Comparison of ENCODE assay signal across 10 mouse cellular contexts in the genomic region with DNA sequence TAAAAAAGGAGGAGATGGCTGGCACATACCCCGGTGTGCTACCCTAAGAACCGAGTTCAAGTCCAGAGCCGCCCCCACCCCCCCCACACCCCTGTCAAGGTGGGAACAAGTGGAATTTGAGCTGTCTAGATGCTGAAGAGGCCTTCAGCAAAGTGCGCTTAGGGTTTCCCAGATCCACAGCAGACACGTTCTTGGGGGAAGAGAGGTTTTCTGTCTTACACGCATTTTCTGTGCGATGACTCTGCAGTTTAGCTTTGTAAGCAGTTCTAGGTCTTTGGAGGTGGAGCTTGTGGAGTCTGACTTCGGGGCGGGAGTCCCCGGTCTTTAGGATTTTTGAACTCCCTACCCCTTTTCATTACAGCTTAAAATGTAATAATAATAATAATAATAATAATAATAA. TPM values are rescaled to one million over a fixed set of nuclear protein-coding genes. Genes with fewer than 3 reads are reported as not detected.
DNase-seq lines count a peak whose midpoint lies in the region; ATAC-seq and TF ChIP-seq lines count a peak whose summit lies in the region.
"Had no signal": no experiment of that assay in that cellular context is flagged by ENCODE, and none has a peak within 500 bp of the region (broad histone marks: within the 10 kb centered on the region; RNA-seq: fewer than 3 reads in every experiment).

Gene Acp7, minus strand, starts transcription at position 260 of the 400 bp plus-strand sequence.

- no peak within 1 kb of the TSS for H3K27ac ChIP-seq in forebrain, embryonic 10.5 days
- no peak within 1 kb of the TSS for H3K27ac ChIP-seq in intestine, embryonic 16.5 days (ENCODE audit: low read length)
- H3K27ac ChIP-seq in neural tube, embryonic 15.5 days (replicated peaks): no peak within 1 kb of the TSS
- H3K27ac ChIP-seq: liver, embryonic 13.5 days had no signal

- H3K9me3 ChIP-seq in forebrain, embryonic 10.5 days: no peaks in the 10 kb centered on the region
- no peaks in the 10 kb centered on the region for H3K9me3 ChIP-seq in intestine, embryonic 16.5 days (ENCODE audit: control insufficient read depth, low read length)
- H3K9me3 ChIP-seq in neural tube, embryonic 15.5 days (replicated peaks): no peaks in the 10 kb centered on the region
- H3K9me3 ChIP-seq: liver, embryonic 13.5 days had no signal

- TF ChIP-seq POLR2A in lung, adult 2 months (IDR thresholded peaks at IDR 0.05; ENCODE audit: borderline replicate concordance, extremely low read depth, low read depth, low read length): no peak

- TF ChIP-seq CTCF in lung, adult 2 months (IDR thresholded peaks at IDR 0.05; ENCODE audit: insufficient read depth, low read length): no peak

- WGBS in lung, adult 2 months: 29% methylated on average over 10 of the region's 10 CpGs
- WGBS in forebrain, embryonic 10.5 days: 31% methylated on average over 10 of the region's 10 CpGs
- WGBS in intestine, embryonic 16.5 days: 31% methylated on average over 10 of the region's 10 CpGs
- 28% methylated on average over 10 of the region's 10 CpGs for WGBS in neural tube, embryonic 15.5 days

- H3K9ac ChIP-seq in intestine, embryonic 16.5 days (ENCODE audit: low read depth, low read length): peak within 1 kb of the TSS; percentile 43; the same call in 1 of the 2 replicates
- no peak within 1 kb of the TSS; the same call in 1 of the 2 replicates for H3K9ac ChIP-seq in neural tube, embryonic 15.5 days (replicated peaks)
- H3K9ac ChIP-seq: liver, embryonic 13.5 days had no signal

- H3K4me1 ChIP-seq in lung, adult 2 months (ENCODE audit: control insufficient read depth, insufficient read depth, low read length): no peaks in the 10 kb centered on the region
- H3K4me1 ChIP-seq in forebrain, embryonic 10.5 days: peaks cover 14% of the 10 kb centered on the region
- no peaks in the 10 kb centered on the region for H3K4me1 ChIP-seq in intestine, embryonic 16.5 days (ENCODE audit: control insufficient read depth, insufficient read depth, low read length)
- H3K4me1 ChIP-seq in neural tube, embryonic 15.5 days: peaks cover 14% of the 10 kb centered on the region
- H3K4me1 ChIP-seq: liver, embryonic 13.5 days had no signal

- no peak for DNase-seq in lung, adult 2 months
- DNase-seq in lung, postnatal 36 days: no peak
- no peak for DNase-seq in forebrain, embryonic 10.5 days (ENCODE audit: extremely low spot score, low spot score)
- DNase-seq in thymus, postnatal 14 days: no peak
- DNase-seq: liver, embryonic 13.5 days had no signal

- no peaks in the 10 kb centered on the region for H3K36me3 ChIP-seq in forebrain, embryonic 10.5 days (replicated peaks)
- no peaks in the 10 kb centered on the region for H3K36me3 ChIP-seq in intestine, embryonic 16.5 days (ENCODE audit: control insufficient read depth, insufficient read depth, low read length)
- H3K36me3 ChIP-seq in neural tube, embryonic 15.5 days: no peaks in the 10 kb centered on the region
- H3K36me3 ChIP-seq: liver, embryonic 13.5 days had no signal

- H3K4me3 ChIP-seq in lung, adult 2 months (replicated peaks; ENCODE audit: extremely low read depth, low read depth, low read length): no peak within 1 kb of the TSS
- H3K4me3 ChIP-seq in forebrain, embryonic 10.5 days: peak within 1 kb of the TSS; percentile 45
- H3K4me3 ChIP-seq in intestine, embryonic 16.5 days (ENCODE audit: low read length): peak within 1 kb of the TSS; percentile 34
- H3K4me3 ChIP-seq in neural tube, embryonic 15.5 days (replicated peaks): peak within 1 kb of the TSS; percentile 33
- H3K4me3 ChIP-seq: liver, embryonic 13.5 days had no signal

- peaks cover 50% of the 10 kb centered on the region for H3K27me3 ChIP-seq in forebrain, embryonic 10.5 days (ENCODE audit: poor library complexity, severe bottlenecking)
- peaks cover 25% of the 10 kb centered on the region for H3K27me3 ChIP-seq in intestine, embryonic 16.5 days (replicated peaks; ENCODE audit: control insufficient read depth, insufficient read depth, low read length)
- H3K27me3 ChIP-seq in neural tube, embryonic 15.5 days (replicated peaks): peaks cover 48% of the 10 kb centered on the region

- no peak for ATAC-seq in intestine, embryonic 16.5 days
- ATAC-seq in neural tube, embryonic 15.5 days (ENCODE audit: low FRiP score): no peak
- ATAC-seq in megakaryocyte-erythroid progenitor cell, adult 5-6 weeks (replicated peaks; ENCODE audit: low FRiP score, low TSS enrichment, poor library complexity, severe bottlenecking): no peak
- ATAC-seq in megakaryocyte, adult 5-6 weeks (ENCODE audit: poor library complexity, severe bottlenecking): no peak

- peak within 1 kb of the TSS; percentile 52 for H3K4me2 ChIP-seq in intestine, embryonic 16.5 days (ENCODE audit: low read depth, low read length)
- peak within 1 kb of the TSS; percentile 63 for H3K4me2 ChIP-seq in neural tube, embryonic 15.5 days
- H3K4me2 ChIP-seq: liver, embryonic 13.5 days had no signal

RNA-seq across cellular contexts. Expression of gene Acp7, which starts in this region (rescaled TPM):
- 0.41 and 16.5 TPM in 2 replicates for polyA plus RNA-seq in lung, adult 2 months (2012; rRNA removed)
- not detected in 2 replicates for polyA plus RNA-seq in forebrain, embryonic 10.5 days (2016; fragmentation: Nextera tagmentation; extraction: Ambion mirVana)
- polyA plus RNA-seq in intestine, embryonic 16.5 days (2015; fragmentation: Nextera tagmentation; extraction: Ambion mirVana): not detected in 2 replicates
- 0.09 and 0.10 TPM in 2 replicates for polyA plus RNA-seq in neural tube, embryonic 15.5 days (2015; fragmentation: Nextera tagmentation; extraction: Ambion mirVana)
- not detected in 2 replicates for total RNA-seq in megakaryocyte-erythroid progenitor cell, adult 5-6 weeks (2014; fragmentation: Nextera tagmentation)
- not detected in 2 replicates for total RNA-seq in megakaryocyte-erythroid progenitor cell, adult 5-6 weeks (2017)
- total RNA-seq in megakaryocyte, adult 5-6 weeks (2015): not detected in 2 replicates
- total RNA-seq in megakaryocyte, adult 5-6 weeks (2017): not detected in 2 replicates
- total RNA-seq: MEL had no signal
- polyA plus RNA-seq: liver, embryonic 13.5 days had no signal
